Mouse (Mus musculus) spleen, adult 2 months (tissue): ENCODE measurements around the gene Gsg1.

Experiments
- CTCF ChIP-seq: fragments of 200-500 bp; IDR thresholded peaks from 2 replicates; pipeline ENCODE4 v1.5.1; 2011; ENCODE audit warnings: mild to moderate bottlenecking, inconsistent platforms; ENCODE audit not compliant: insufficient read depth, insufficient read length, insufficient replicate concordance; ENCODE audit errors: extremely low read depth
- POLR2A ChIP-seq: fragments of 200-500 bp; IDR thresholded peaks from 2 replicates; pipeline ENCODE4 v1.6.1; 2011; ENCODE audit warnings: low read depth, low read length, inconsistent platforms

- TF ChIP-seq CTCF (no peak), POLR2A (no peak)
These were observed 34.2 kb downstream of the Gsg1 start for GRCm38 (mm10) chr6:135219916-135220315.
